Mouse (Mus musculus) ES-Bruce4 (cell line): ENCODE results near the gene Oser1. TPM values are rescaled to one million over a fixed set of nuclear protein-coding genes. Genes with fewer than 3 reads are reported as not detected.

ENCODE experiments used
- H3K27ac ChIP-seq: 2 replicates; pipeline ENCODE4 v1.5.1; 2012; ENCODE audit warnings: low read length, inconsistent platforms; ENCODE audit not compliant: insufficient read depth
- H3K27me3 ChIP-seq: 2 replicates; pipeline ENCODE4 v1.6.1; 2012; ENCODE audit warnings: mild to moderate bottlenecking, low read length, inconsistent platforms; ENCODE audit not compliant: control insufficient read depth, poor library complexity, insufficient read depth, severe bottlenecking
- H3K36me3 ChIP-seq: 2 replicates; pipeline ENCODE4 v1.6.1; 2012; ENCODE audit warnings: inconsistent platforms, mild to moderate bottlenecking, low read length, moderate library complexity; ENCODE audit not compliant: control insufficient read depth, poor library complexity, insufficient read depth, severe bottlenecking
- H3K4me1 ChIP-seq: one replicate; pipeline ENCODE4 v1.8.1; 2011; ENCODE audit warnings: low read length; ENCODE audit not compliant: control insufficient read depth, insufficient read depth
- H3K4me3 ChIP-seq: 2 replicates; pipeline ENCODE4 v1.5.1; 2011; ENCODE audit warnings: low read depth, mild to moderate bottlenecking, low read length
- H3K9ac ChIP-seq: 2 replicates; pipeline ENCODE4 v1.6.1; 2012; ENCODE audit warnings: low read depth, mild to moderate bottlenecking, inconsistent platforms; ENCODE audit not compliant: poor library complexity, severe bottlenecking
- H3K9me3 ChIP-seq: replicated peaks from 2 replicates; pipeline ENCODE4 v1.6.1; 2012; ENCODE audit warnings: mild to moderate bottlenecking, low read length, inconsistent platforms; ENCODE audit not compliant: control insufficient read depth, poor library complexity, insufficient read depth, severe bottlenecking
- CTCF ChIP-seq: IDR thresholded peaks from one replicate; pipeline ENCODE4 v1.8.1; 2011; ENCODE audit warnings: low read depth, low read length
- EP300 ChIP-seq: IDR thresholded peaks from 2 replicates; pipeline ENCODE4 v1.6.1; 2011; ENCODE audit warnings: low read depth, low read length; ENCODE audit not compliant: insufficient read depth
- POLR2A ChIP-seq: IDR thresholded peaks from one replicate; pipeline ENCODE4 v1.8.1; 2011; ENCODE audit warnings: low read length; ENCODE audit not compliant: insufficient read depth
- polyA plus RNA-seq: library from polyadenylated mRNA; stranded (reverse); fragments of >200 nt; gene quantifications from 2 replicates; pipeline ENCODE4 v1.2.4, GENCODE M21; 2011; ENCODE audit warnings: low read depth; ENCODE audit not compliant: missing spikeins, insufficient read depth, insufficient read length

Oser1 gene
- polyA plus RNA-seq, 1 experiment: 48.3 TPM

- no peaks in the 10 kb centered on the region for H3K9me3 ChIP-seq
- no peak overlapping the region for H3K4me3 ChIP-seq
- H3K36me3 ChIP-seq: no peaks in the 10 kb centered on the region
- no peak overlapping the region for H3K9ac ChIP-seq
- H3K27ac ChIP-seq: no peak overlapping the region
- H3K4me1 ChIP-seq: peaks cover 6% of the 10 kb centered on the region
- H3K27me3 ChIP-seq: no peaks in the 10 kb centered on the region
- TF ChIP-seq EP300 (no peak), POLR2A (no peak), CTCF (no peak)
Observed at GRCm38 (mm10) chr2:163428346-163429011, 4.0 kb upstream of the Oser1 start.

GRCm38 (mm10) chr2:163422895-163423660 is 1.4 kb downstream of the Oser1 start:
- Histone ChIP-seq H3K4me3 (no peak overlapping the region), H3K27me3 (no peaks in the 10 kb centered on the region), H3K9ac (no peak overlapping the region), H3K27ac (no peak overlapping the region), H3K36me3 (no peaks in the 10 kb centered on the region), H3K4me1 (no peaks in the 10 kb centered on the region), H3K9me3 (no peaks in the 10 kb centered on the region)
- TF ChIP-seq EP300 (no peak), CTCF (no peak), POLR2A (no peak)

- Histone ChIP-seq H3K36me3 (no peaks in the 10 kb centered on the region; the same call in 1 of the 2 replicates), H3K4me3 (peak overlapping the region; percentile 89), H3K4me1 (no peaks in the 10 kb centered on the region), H3K9me3 (no peaks in the 10 kb centered on the region), H3K9ac (peak overlapping the region; percentile 71), H3K27ac (no peak overlapping the region), H3K27me3 (no peaks in the 10 kb centered on the region)
- TF ChIP-seq POLR2A: no peak
- no peak for TF ChIP-seq CTCF
- no peak for TF ChIP-seq EP300
Observed at GRCm38 (mm10) chr2:163420366-163420886, 4.1 kb downstream of the Oser1 start.

DNA sequence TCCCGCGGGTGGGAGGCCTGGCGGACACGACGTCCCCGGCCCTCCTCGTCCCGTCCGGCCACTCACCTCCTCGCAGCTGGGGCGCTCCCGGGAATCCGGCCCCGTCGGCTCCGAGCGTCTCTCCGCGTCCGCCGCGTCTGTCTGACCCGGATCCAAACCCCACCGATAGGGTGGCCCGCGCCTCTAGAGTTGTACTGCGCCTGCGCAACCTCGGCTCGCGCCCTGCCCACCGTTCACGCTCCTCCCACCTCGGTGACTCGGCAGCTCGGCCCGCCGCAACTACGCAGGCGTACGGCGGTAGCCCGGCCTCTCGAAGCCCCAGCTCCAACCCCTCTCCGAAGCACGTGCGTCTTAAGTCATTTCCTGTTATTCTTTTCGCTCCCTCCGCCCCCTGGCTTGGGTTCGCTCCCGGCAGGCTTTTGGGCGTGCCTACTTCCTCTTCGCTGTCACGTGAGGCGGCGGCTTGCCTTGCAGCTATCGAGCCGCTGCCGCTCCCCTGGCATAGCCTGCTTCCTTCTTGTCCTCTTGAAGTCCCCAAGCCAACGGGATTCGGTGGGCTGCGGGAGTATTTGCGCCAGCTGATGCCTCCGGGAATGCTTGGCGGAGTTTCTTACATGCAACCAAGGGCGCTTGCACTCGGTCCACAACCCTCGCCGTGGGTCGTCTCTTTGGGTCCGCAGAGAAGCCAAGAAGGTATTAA is 5.0 kb downstream of the Oser1 start:
- Histone ChIP-seq H3K9ac (peak overlapping the region; percentile 94), H3K4me1 (no peaks in the 10 kb centered on the region), H3K9me3 (no peaks in the 10 kb centered on the region), H3K4me3 (peak overlapping the region; percentile 96), H3K36me3 (peaks cover 3% of the 10 kb centered on the region), H3K27me3 (no peaks in the 10 kb centered on the region), H3K27ac (no peak overlapping the region)
- peak; percentile 72 for TF ChIP-seq POLR2A
- TF ChIP-seq CTCF: no peak
- peak; percentile 71 for TF ChIP-seq EP300

DNA sequence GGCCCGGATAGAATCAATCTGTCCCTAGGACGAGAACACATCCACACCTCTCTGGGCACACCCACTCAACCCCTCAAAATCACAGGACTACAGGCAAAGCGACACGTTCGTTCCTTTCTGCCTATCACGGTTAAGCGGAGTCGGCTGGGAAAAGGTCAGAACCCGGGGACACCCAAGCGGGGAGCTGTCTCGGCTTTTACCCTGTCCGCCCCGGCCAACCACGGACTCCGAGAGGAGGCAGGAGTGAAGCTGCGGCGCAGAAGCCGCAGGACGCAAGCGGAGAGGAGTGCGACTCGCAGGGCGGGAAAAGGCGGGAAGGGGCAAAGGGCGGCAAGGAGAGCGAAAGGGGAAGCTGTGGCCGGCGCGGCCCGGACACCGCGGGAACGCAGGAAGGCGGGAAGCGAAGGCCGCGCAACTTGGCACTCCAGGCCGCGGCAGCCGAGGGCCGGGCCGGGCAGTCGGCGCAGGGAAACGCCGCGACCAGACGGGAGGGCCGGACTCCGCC is 5.6 kb downstream of the Oser1 start:
- H3K36me3 ChIP-seq: peaks cover 7% of the 10 kb centered on the region
- H3K9ac ChIP-seq: peak overlapping the region; percentile 94
- no peak overlapping the region; the same call in 1 of the 2 replicates for H3K27ac ChIP-seq
- TF ChIP-seq EP300 (no peak), POLR2A (no peak), CTCF (no peak)
- H3K9me3 ChIP-seq: no peaks in the 10 kb centered on the region
- no peaks in the 10 kb centered on the region for H3K27me3 ChIP-seq
- H3K4me1 ChIP-seq: no peaks in the 10 kb centered on the region
- peak overlapping the region; percentile 96 for H3K4me3 ChIP-seq
